Mouse (Mus musculus) thymus, adult 2 months (tissue): ENCODE results near the gene Baz2a.

Experiments
- CTCF ChIP-seq: fragments of 200-500 bp; IDR thresholded peaks from 2 replicates; pipeline ENCODE4 v1.5.1; 2012; ENCODE audit warnings: mild to moderate bottlenecking, control low read depth, low read length, moderate library complexity, borderline replicate concordance; ENCODE audit not compliant: control insufficient read depth, poor library complexity, insufficient read depth; ENCODE audit errors: extremely low read depth
- POLR2A ChIP-seq: fragments of 200-500 bp; IDR thresholded peaks from 2 replicates; pipeline ENCODE4 v1.6.1; 2012; ENCODE audit warnings: mild to moderate bottlenecking, low read length, control low read depth, moderate library complexity; ENCODE audit not compliant: control insufficient read depth, poor library complexity, insufficient read depth; ENCODE audit errors: extremely low read depth

DNA sequence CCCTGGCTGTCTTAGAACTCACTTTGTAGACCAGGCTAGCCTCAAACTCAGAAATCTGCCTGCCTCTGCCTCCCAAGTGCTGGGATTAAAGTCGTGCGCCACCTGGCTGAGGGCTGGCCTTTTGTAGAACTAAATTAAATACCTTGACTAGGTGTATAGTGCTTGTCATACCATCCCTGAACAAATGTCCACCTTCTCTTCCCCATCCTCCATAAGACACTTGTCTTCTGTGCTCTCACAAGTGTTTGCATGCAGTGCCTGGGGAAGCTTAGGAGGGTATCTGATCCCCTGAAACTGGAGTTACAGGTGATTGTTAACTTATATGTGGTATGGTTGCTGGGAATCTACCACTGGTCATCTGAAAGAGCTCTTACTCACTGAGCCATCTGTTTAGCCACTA lies 41.0 kb upstream of the Baz2a start:
- no peak for TF ChIP-seq CTCF
- TF ChIP-seq POLR2A: no peak
